Mouse (Mus musculus) erythroblast, embryonic 14.5 days (primary cell): Measurements from ENCODE around the gene Vcl. TPM values are rescaled to one million over a fixed set of nuclear protein-coding genes. Genes with fewer than 3 reads are reported as not detected.

Source experiments
- H3K27me3 ChIP-seq: 2 replicates; pipeline ENCODE4 v1.6.1; 2012; ENCODE audit warnings: inconsistent platforms; ENCODE audit not compliant: control insufficient read depth
- H3K36me3 ChIP-seq: 2 replicates; pipeline ENCODE4 v1.6.1; 2012; ENCODE audit warnings: mild to moderate bottlenecking, inconsistent platforms; ENCODE audit not compliant: control insufficient read depth
- H3K4me1 ChIP-seq: 2 replicates; pipeline ENCODE4 v1.6.1; 2012; ENCODE audit warnings: inconsistent platforms; ENCODE audit not compliant: control insufficient read depth
- H3K4me3 ChIP-seq: replicated peaks from 2 replicates; pipeline ENCODE3; 2012; ENCODE audit warnings: moderate library complexity, mild to moderate bottlenecking, inconsistent platforms
- H3K9me3 ChIP-seq: 2 replicates; pipeline ENCODE4 v1.6.1; 2012; ENCODE audit warnings: low read length, inconsistent platforms, mixed read lengths; ENCODE audit not compliant: control insufficient read depth
- GATA1 ChIP-seq: IDR thresholded peaks from 2 replicates; pipeline ENCODE4 v1.6.1; 2012; ENCODE audit warnings: low read length, inconsistent platforms, mixed read lengths
- TAL1 ChIP-seq: IDR thresholded peaks from 3 replicates; pipeline ENCODE4 v1.6.1; 2012; ENCODE audit warnings: low read length, inconsistent platforms, mixed read lengths
- polyA plus RNA-seq: library from polyadenylated mRNA; stranded (reverse); fragments of >175 nt; gene quantifications from 2 replicates; pipeline ENCODE4 v1.2.3, GENCODE M21; 2012

Vcl gene
- 0.21 and 0.43 TPM in 2 replicates for polyA plus RNA-seq

GRCm38 (mm10) chr14:20928848-20929745 lies at the start of gene Vcl:
Vcl (plus strand) TSS chr14:20929398.
- no peaks in the 10 kb centered on the region for H3K9me3 ChIP-seq
- TF ChIP-seq GATA1 (no peak), TAL1 (no peak)
- H3K27me3 ChIP-seq: no peaks in the 10 kb centered on the region
- peak within 1 kb of the TSS; percentile 84 for H3K4me3 ChIP-seq
- H3K4me1 ChIP-seq: peaks cover 58% of the 10 kb centered on the region
- H3K36me3 ChIP-seq: peaks cover 2% of the 10 kb centered on the region

GRCm38 (mm10) chr14:20884691-20885090 lies 44.5 kb upstream of the Vcl start:
- Histone ChIP-seq H3K9me3 (no peaks in the 10 kb centered on the region), H3K36me3 (no peaks in the 10 kb centered on the region), H3K4me1 (peaks cover 26% of the 10 kb centered on the region), H3K4me3 (peak overlapping the region; percentile 42), H3K27me3 (no peaks in the 10 kb centered on the region)
- TF ChIP-seq TAL1: no peak
- TF ChIP-seq GATA1: no peak

DNA sequence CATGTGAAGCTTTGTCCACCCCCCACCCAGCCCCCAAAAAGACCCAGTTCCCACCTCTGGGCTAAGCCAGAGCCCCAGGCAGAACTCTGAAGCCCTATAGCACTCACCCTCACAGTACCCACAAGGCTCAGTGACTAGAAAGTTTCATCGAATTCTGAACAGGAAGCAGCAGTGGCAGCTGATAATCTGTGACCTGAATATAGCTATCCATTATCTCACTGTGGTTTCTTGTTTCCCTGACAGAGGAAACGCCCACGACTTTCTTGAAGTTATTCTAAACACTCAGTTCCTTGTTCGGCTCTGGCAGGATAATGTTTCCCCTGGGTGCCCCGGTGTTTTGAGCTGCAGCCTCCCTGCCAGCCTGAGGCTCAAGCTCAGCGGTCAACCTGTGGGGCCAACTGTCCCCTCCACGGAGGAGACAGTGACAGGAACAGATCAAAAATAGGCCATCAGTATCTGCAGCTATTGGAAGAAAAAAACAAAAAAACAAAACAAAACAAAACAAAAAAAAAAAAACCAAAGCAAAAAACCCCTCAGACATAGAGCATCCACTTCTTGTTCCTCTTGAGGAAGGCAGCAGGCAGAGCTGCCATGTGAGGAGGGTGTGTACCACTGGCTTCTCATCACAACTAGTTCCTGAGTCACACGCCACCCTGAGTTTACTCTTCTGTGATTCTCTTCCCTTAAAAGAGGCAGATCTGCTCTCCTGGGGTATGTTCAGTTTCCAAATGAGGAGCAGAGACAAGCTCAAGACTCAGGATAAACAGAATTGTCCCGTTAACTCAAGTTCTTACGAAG lies 43.9 kb upstream of the Vcl start:
- TF ChIP-seq GATA1 (no peak), TAL1 (no peak)
- Histone ChIP-seq H3K27me3 (no peaks in the 10 kb centered on the region), H3K4me1 (peaks cover 26% of the 10 kb centered on the region), H3K4me3 (peak overlapping the region; percentile 42), H3K9me3 (no peaks in the 10 kb centered on the region), H3K36me3 (no peaks in the 10 kb centered on the region)

DNA sequence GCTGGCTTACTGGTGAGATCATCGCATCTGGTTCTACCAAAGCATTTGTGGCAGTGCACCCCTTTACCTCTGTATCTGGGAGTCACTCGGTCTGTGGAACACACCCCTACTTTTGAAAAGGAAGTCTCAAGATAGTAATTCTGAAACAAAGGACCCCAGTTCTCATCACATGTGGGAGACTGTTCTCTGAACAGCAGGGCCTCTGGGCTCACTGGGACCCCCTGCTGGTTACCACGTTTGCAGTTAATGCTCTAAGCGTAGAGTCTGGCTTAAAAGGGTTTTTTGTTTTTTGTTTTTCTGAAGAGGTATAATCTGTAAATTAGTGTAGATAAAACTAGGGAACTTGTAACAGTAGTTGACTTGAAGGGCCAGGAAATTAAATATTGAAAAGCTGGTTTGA lies 42.9 kb upstream of the Vcl start:
- Histone ChIP-seq H3K27me3 (no peaks in the 10 kb centered on the region), H3K4me1 (peaks cover 26% of the 10 kb centered on the region), H3K9me3 (no peaks in the 10 kb centered on the region), H3K4me3 (no peak overlapping the region), H3K36me3 (no peaks in the 10 kb centered on the region)
- TF ChIP-seq GATA1 (no peak), TAL1 (no peak)

DNA sequence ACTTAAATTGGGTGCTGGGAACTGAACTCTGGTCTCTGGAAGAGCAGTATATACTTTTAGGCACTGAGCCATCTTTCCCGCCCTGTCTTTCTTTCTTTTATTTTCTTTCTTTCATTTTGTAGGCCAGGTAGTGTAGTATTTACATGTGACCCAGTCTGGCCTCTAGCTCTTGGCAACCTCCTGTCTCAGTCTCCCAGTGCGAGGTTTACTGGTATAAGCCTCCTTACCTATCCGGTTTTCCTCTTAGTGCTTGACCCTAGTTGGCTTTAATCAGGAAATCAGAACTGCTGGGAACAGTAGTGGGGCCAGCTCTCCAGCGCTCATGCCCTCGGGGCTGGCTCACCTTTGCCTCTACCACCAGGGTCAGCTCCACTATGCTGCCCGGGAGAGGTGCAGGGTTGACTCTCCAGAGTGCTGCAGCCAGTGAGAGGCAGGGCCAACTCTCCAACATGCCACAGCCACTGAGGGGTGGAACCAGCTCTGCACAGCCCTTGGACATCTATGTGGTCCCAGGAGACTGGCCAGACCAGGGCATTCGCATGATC lies 41.6 kb upstream of the Vcl start:
- TF ChIP-seq GATA1 (no peak), TAL1 (no peak)
- H3K4me1 ChIP-seq: peaks cover 26% of the 10 kb centered on the region

DNA sequence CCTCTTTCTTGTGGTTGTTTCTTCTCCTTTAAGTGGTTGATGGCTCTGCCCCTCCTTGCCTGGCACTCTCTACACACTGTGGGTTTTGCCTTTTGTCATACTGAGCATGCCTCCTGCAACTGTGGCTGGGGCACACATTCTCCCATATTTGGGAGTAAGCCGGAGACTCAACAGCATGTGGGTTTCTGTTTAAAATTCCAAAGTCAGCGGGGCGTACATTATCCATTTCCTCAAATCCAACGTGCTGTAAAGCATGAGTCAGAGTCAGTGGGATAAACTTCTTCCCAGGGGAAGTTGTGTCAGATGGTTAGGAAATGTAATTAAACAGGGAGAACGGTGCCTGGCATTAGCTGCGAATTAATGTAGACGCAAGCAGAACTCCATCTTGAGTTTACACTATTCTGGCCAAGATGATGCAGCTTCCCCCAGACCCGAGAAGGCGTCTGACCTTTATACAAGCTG lies 37.2 kb upstream of the Vcl start:
- H3K9me3 ChIP-seq: no peaks in the 10 kb centered on the region
- no peak for TF ChIP-seq GATA1
- no peak for TF ChIP-seq TAL1
- H3K27me3 ChIP-seq: no peaks in the 10 kb centered on the region
- no peak overlapping the region for H3K4me3 ChIP-seq
- H3K4me1 ChIP-seq: peaks cover 2% of the 10 kb centered on the region; the same call in 1 of the 2 replicates
- H3K36me3 ChIP-seq: no peaks in the 10 kb centered on the region

More for the DNA sequence above, 41.6 kb upstream of the Vcl start:
- no peaks in the 10 kb centered on the region for H3K9me3 ChIP-seq
- H3K36me3 ChIP-seq: no peaks in the 10 kb centered on the region
- no peak overlapping the region for H3K4me3 ChIP-seq
- H3K27me3 ChIP-seq: no peaks in the 10 kb centered on the region

- Histone ChIP-seq H3K9me3 (no peaks in the 10 kb centered on the region), H3K4me1 (no peaks in the 10 kb centered on the region; the same call in 1 of the 2 replicates), H3K4me3 (no peak overlapping the region), H3K36me3 (no peaks in the 10 kb centered on the region), H3K27me3 (no peaks in the 10 kb centered on the region)
- TF ChIP-seq TAL1 (no peak), GATA1 (no peak)
Observed at GRCm38 (mm10) chr14:20893815-20894214, 35.4 kb upstream of the Vcl start.

DNA sequence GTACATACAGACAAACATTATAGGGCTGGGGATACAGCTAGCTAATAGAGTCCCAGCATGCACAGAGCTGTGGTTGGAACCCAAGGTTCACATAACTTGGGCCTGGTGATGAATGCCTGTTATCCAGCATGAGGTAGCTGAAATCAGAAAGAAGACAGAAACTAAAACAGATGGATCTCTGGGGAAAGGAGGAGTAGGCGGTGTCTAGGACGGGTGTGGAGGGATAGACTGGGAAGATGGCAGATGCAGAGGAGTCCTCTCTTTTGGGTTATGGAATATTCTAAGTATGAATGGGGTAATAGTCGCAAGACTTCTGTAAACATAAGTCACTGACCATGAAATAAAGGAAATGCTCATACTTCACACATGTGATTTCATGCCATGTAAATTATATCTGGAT lies 27.9 kb upstream of the Vcl start:
- Histone ChIP-seq H3K4me3 (no peak overlapping the region), H3K4me1 (no peaks in the 10 kb centered on the region)
- TF ChIP-seq TAL1 (no peak), GATA1 (no peak)

GRCm38 (mm10) chr14:20903137-20903536 lies 26.1 kb upstream of the Vcl start:
- Histone ChIP-seq H3K4me1 (no peaks in the 10 kb centered on the region), H3K4me3 (no peak overlapping the region), H3K9me3 (no peaks in the 10 kb centered on the region), H3K36me3 (no peaks in the 10 kb centered on the region), H3K27me3 (no peaks in the 10 kb centered on the region)
- TF ChIP-seq TAL1: no peak

More for the DNA sequence above, 27.9 kb upstream of the Vcl start:
- no peaks in the 10 kb centered on the region for H3K36me3 ChIP-seq
- no peaks in the 10 kb centered on the region for H3K27me3 ChIP-seq
- H3K9me3 ChIP-seq: no peaks in the 10 kb centered on the region
